Mouse (Mus musculus): ENCODE measurements around the gene Gid8.

- TF ChIP-seq CTCF (IDR thresholded peaks at IDR 0.05; ENCODE audit: insufficient read depth, low read depth, low read length) (no peak), POLR2A (IDR thresholded peaks at IDR 0.05; ENCODE audit: insufficient read depth, low read depth, low read length) (no peak)
Measured at GRCm38 (mm10) chr2:180725414-180725778, 15.5 kb downstream of the Gid8 start.
